Comparison of ENCODE assay signal across 8 mouse cellular contexts in the genomic region with DNA sequence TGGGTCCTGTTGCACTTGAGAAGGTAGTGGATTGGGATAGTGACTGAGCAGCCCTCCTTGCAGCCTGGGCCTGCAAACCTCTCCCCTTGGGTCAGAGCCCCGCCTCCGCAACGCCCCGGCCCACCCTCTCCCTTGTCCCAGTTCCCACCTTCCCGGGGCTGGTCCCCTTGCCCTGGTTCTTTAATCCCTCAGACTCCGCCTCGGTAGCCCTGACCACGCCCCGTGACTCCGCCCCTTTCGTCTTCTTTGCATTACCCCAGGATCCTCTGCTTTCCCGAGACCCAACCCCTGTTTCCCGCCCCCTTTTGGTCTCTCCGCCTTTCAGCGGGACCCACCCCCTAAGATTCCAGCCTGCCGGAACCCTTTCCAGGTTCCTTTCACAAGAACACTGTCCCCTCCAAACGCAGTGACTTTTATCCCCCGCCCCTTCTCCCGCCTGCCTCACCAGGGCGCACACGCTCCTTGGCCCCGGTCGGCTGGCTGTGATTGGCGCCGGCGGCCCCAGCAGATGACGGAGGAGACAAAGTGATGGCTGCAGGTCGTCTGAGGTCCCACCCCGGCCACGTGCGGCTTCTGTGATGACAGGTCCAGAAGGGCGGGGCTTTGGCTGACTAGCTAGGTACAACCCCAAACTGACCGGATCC. TPM values are rescaled to one million over a fixed set of nuclear protein-coding genes. Genes with fewer than 3 reads are reported as not detected.
DNase-seq lines count a peak whose midpoint lies in the region; ATAC-seq and TF ChIP-seq lines count a peak whose summit lies in the region.

Gene Fam214b (minus strand): TSS at position 562 of the 644 bp plus-strand sequence.

- peak within 1 kb of the TSS; percentile 40 for H3K9ac ChIP-seq in embryonic facial prominence, embryonic 15.5 days
- peak within 1 kb of the TSS; percentile 50 for H3K9ac ChIP-seq in limb, embryonic 14.5 days (ENCODE audit: low read depth, low read length, severe bottlenecking)
- H3K9ac ChIP-seq in midbrain, postnatal 0 days (replicated peaks; ENCODE audit: low read length, poor library complexity, severe bottlenecking): peak within 1 kb of the TSS; percentile 59

- DNase-seq in 416B (ENCODE audit: low read depth): peak; percentile 97
- DNase-seq in heart, adult 8-10 months (ENCODE audit: low spot score): peak; percentile 100
- peak; percentile 100 for DNase-seq in kidney, adult 9 months
- DNase-seq in limb, embryonic 14.5 days (ENCODE audit: low spot score): peak; percentile 97
- DNase-seq in midbrain, postnatal 0 days (ENCODE audit: low spot score): peak; percentile 97
- peak; percentile 84 to 88 for DNase-seq in spleen, postnatal 14 days (ENCODE audit: low spot score in 2 of 2)

- peak within 1 kb of the TSS; percentile 63 for H3K4me2 ChIP-seq in embryonic facial prominence, embryonic 15.5 days (replicated peaks)
- peak within 1 kb of the TSS; percentile 79 for H3K4me2 ChIP-seq in limb, embryonic 14.5 days (replicated peaks; ENCODE audit: low read depth, low read length, severe bottlenecking)
- H3K4me2 ChIP-seq in midbrain, postnatal 0 days (ENCODE audit: low read depth, low read length, poor library complexity, severe bottlenecking): peak within 1 kb of the TSS; percentile 78

- H3K4me1 ChIP-seq in bone marrow, adult 2 months (ENCODE audit: control insufficient read depth, insufficient read depth, low read length): no peaks in the 10 kb centered on the region; the same call in 1 of the 2 replicates
- H3K4me1 ChIP-seq in embryonic facial prominence, embryonic 15.5 days: peaks cover 23% of the 10 kb centered on the region
- H3K4me1 ChIP-seq in limb, embryonic 14.5 days (ENCODE audit: control insufficient read depth, insufficient read depth, low read length): peaks cover 19% of the 10 kb centered on the region
- H3K4me1 ChIP-seq in midbrain, postnatal 0 days (ENCODE audit: insufficient read depth, low read length): peaks cover 10% of the 10 kb centered on the region; the same call in 1 of the 2 replicates

- no peak for TF ChIP-seq CTCF in bone marrow, adult 2 months (IDR thresholded peaks at IDR 0.05; ENCODE audit: control insufficient read depth, insufficient read depth, low read length)
- peak; percentile 29 for TF ChIP-seq CTCF in midbrain, postnatal 0 days (IDR thresholded peaks at IDR 0.05)

- peak within 1 kb of the TSS; percentile 87 for H3K27ac ChIP-seq in bone marrow, adult 2 months (ENCODE audit: control insufficient read depth, insufficient read depth, low read depth, low read length, poor library complexity)
- H3K27ac ChIP-seq in embryonic facial prominence, embryonic 15.5 days (replicated peaks): peak within 1 kb of the TSS; percentile 75
- H3K27ac ChIP-seq in limb, embryonic 14.5 days (replicated peaks; ENCODE audit: low read depth, low read length): no peak within 1 kb of the TSS
- peak within 1 kb of the TSS; percentile 81 for H3K27ac ChIP-seq in midbrain, postnatal 0 days (ENCODE audit: low read depth, low read length)

- under 1% methylated on average over 33 of the region's 33 CpGs for WGBS in bone marrow, adult 2 months
- WGBS in embryonic facial prominence, embryonic 15.5 days: 0% methylated on average over 33 of the region's 33 CpGs
- WGBS in limb, embryonic 14.5 days: 1% methylated on average over 32 of the region's 33 CpGs
- WGBS in midbrain, postnatal 0 days: under 1% methylated on average over 33 of the region's 33 CpGs

- peak; percentile 94 for ATAC-seq in embryonic facial prominence, embryonic 15.5 days (ENCODE audit: insufficient number of reproducible peaks, low FRiP score, low TSS enrichment, low read depth)
- ATAC-seq in limb, embryonic 14.5 days (ENCODE audit: low FRiP score, low read depth): peak; percentile 97
- ATAC-seq in midbrain, postnatal 0 days (ENCODE audit: low FRiP score): peak; percentile 89

- no peaks in the 10 kb centered on the region for H3K27me3 ChIP-seq in embryonic facial prominence, embryonic 15.5 days
- no peaks in the 10 kb centered on the region for H3K27me3 ChIP-seq in limb, embryonic 14.5 days (ENCODE audit: control insufficient read depth, insufficient read depth, low read length)
- H3K27me3 ChIP-seq in midbrain, postnatal 0 days (ENCODE audit: insufficient read depth, low read length): no peaks in the 10 kb centered on the region

- no peaks in the 10 kb centered on the region for H3K36me3 ChIP-seq in embryonic facial prominence, embryonic 15.5 days
- H3K36me3 ChIP-seq in limb, embryonic 14.5 days (ENCODE audit: control insufficient read depth, insufficient read depth, low read length): no peaks in the 10 kb centered on the region
- H3K36me3 ChIP-seq in midbrain, postnatal 0 days (ENCODE audit: insufficient read depth, low read length): no peaks in the 10 kb centered on the region

- peak within 1 kb of the TSS; percentile 81 for H3K4me3 ChIP-seq in bone marrow, adult 2 months (replicated peaks; ENCODE audit: control insufficient read depth, low read depth, low read length)
- H3K4me3 ChIP-seq in embryonic facial prominence, embryonic 15.5 days (replicated peaks): peak within 1 kb of the TSS; percentile 65
- peak within 1 kb of the TSS; percentile 52 for H3K4me3 ChIP-seq in limb, embryonic 14.5 days (replicated peaks; ENCODE audit: low read length)
- H3K4me3 ChIP-seq in midbrain, postnatal 0 days (ENCODE audit: low read depth, low read length): peak within 1 kb of the TSS; percentile 58

- TF ChIP-seq POLR2A in bone marrow, adult 2 months (IDR thresholded peaks at IDR 0.05; ENCODE audit: borderline replicate concordance, control insufficient read depth, low read depth, low read length): peak; percentile 33; the same call in 1 of the 2 replicates
- no peak for TF ChIP-seq POLR2A in limb, embryonic 14.5 days (IDR thresholded peaks at IDR 0.05; ENCODE audit: borderline replicate concordance, extremely low read depth, insufficient read depth, insufficient read length)

- no peaks in the 10 kb centered on the region for H3K9me3 ChIP-seq in embryonic facial prominence, embryonic 15.5 days (replicated peaks)
- H3K9me3 ChIP-seq in limb, embryonic 14.5 days (ENCODE audit: control insufficient read depth, low read length): no peaks in the 10 kb centered on the region
- H3K9me3 ChIP-seq in midbrain, postnatal 0 days (ENCODE audit: low read length): no peaks in the 10 kb centered on the region

RNA-seq across cellular contexts. Expression of gene Fam214b, which starts in this region (rescaled TPM):
- 46.2 and 77.6 TPM in 2 replicates for polyA plus RNA-seq in bone marrow, adult 2 months (2011; ENCODE audit: insufficient read depth, insufficient read length, low replicate concordance, missing spikeins)
- polyA plus RNA-seq in embryonic facial prominence, embryonic 15.5 days (2015; fragmentation: Nextera tagmentation; extraction: Ambion mirVana): 16.9 and 17.2 TPM in 2 replicates
- total RNA-seq in heart, adult 8-10 months (2022): 10 to 100 TPM; 25.7 to 34.1 (median 30.1) TPM
- 22.1 and 24.1 TPM in 2 replicates for polyA plus RNA-seq in limb, embryonic 14.5 days (2012; rRNA removed)
- 9.5 and 11.6 TPM in 2 replicates for polyA plus RNA-seq in limb, embryonic 14.5 days (2014; fragmentation: Nextera tagmentation; extraction: Ambion mirVana)
- total RNA-seq in midbrain, postnatal 0 days (2014; rRNA removed): 31.1 and 48.7 TPM in 2 replicates
- 30.3 and 32.3 TPM in 2 replicates for polyA plus RNA-seq in midbrain, postnatal 0 days (2015; fragmentation: Nextera tagmentation; extraction: Ambion mirVana)
